Mouse (Mus musculus): Measurements from ENCODE around the gene Zfyve27. TPM values are rescaled to one million over a fixed set of nuclear protein-coding genes. Genes with fewer than 3 reads are reported as not detected.

Gene Zfyve27
- 10 to 100 TPM; 93.8 to 94.6 TPM for total RNA-seq (2021)
- long read RNA-seq, experiment 1, full-length matches to known transcripts = 39 of 74 reads
- long read RNA-seq, experiment 1, partial matches to known transcripts = 2 of 74 reads
- long read RNA-seq, experiment 1, other reads (novel, unspliced or antisense) = 33 of 74 reads
- long read RNA-seq, experiment 2, full-length matches to known transcripts = 36 of 71 reads
- long read RNA-seq, experiment 2, partial matches to known transcripts = 13 of 71 reads
- long read RNA-seq, experiment 2, other reads (novel, unspliced or antisense) = 22 of 71 reads

- no peak for DNase-seq (ENCODE audit: low spot score in 2 of 2)
- intact Hi-C loops (cut with DNase I) = no loop called here
Measured at GRCm38 (mm10) chr19:42163764-42164163, at the start of gene Zfyve27. Gene Zfyve27 (plus strand): TSS chr19:42163951.

GRCm38 (mm10) chr19:42115783-42116335 is 47.9 kb upstream of the Zfyve27 start:
- intact Hi-C loops (cut with DNase I) = no loop called here
- DNase-seq (ENCODE audit: low spot score in 2 of 2) = no peak

GRCm38 (mm10) chr19:42118142-42118541 is 45.6 kb upstream of the Zfyve27 start:
- DNase-seq (ENCODE audit: low spot score in 2 of 2) = no peak
- intact Hi-C loops (cut with DNase I) = no loop called here

- no peak for DNase-seq (ENCODE audit: low spot score in 2 of 2)
- intact Hi-C loops (cut with DNase I) = no loop called here
Measured at GRCm38 (mm10) chr19:42118596-42118995, 45.2 kb upstream of the Zfyve27 start.

GRCm38 (mm10) chr19:42120451-42120850 is 43.3 kb upstream of the Zfyve27 start:
- intact Hi-C loops (cut with DNase I) = no loop called here
- DNase-seq (ENCODE audit: low spot score in 2 of 2) = no peak

- intact Hi-C loops (cut with DNase I) = no loop called here
- no peak for DNase-seq (ENCODE audit: low spot score in 2 of 2)
Measured at GRCm38 (mm10) chr19:42124684-42125083, 39.1 kb upstream of the Zfyve27 start.

GRCm38 (mm10) chr19:42125501-42126218 is 38.1 kb upstream of the Zfyve27 start:
- intact Hi-C loops (cut with DNase I) = no loop called here
- DNase-seq (ENCODE audit: low spot score in 2 of 2) = no peak

GRCm38 (mm10) chr19:42126219-42126605 is 37.5 kb upstream of the Zfyve27 start:
- intact Hi-C loops (cut with DNase I) = no loop called here
- no peak for DNase-seq (ENCODE audit: low spot score in 2 of 2)

GRCm38 (mm10) chr19:42127024-42127423 is 36.7 kb upstream of the Zfyve27 start:
- no peak for DNase-seq (ENCODE audit: low spot score in 2 of 2)
- intact Hi-C loops (cut with DNase I) = no loop called here

GRCm38 (mm10) chr19:42128052-42128740 is 35.6 kb upstream of the Zfyve27 start:
- intact Hi-C loops (cut with DNase I) = loop anchor here (2.0 kb wide), 1 partner anchor 37 kb away; the partner anchor contains the start of gene Pi4k2a
- no peak for DNase-seq (ENCODE audit: low spot score in 2 of 2)

- peak; percentile 98 to 99 for DNase-seq (ENCODE audit: low spot score in 2 of 2)
- intact Hi-C loops (cut with DNase I) = loop anchor here (2.0 kb wide), 1 partner anchor 38 kb away; the partner anchor contains the start of gene Pi4k2a
Measured at GRCm38 (mm10) chr19:42128787-42129508, 34.8 kb upstream of the Zfyve27 start, which contains the start of gene Avpi1. Gene Avpi1 (minus strand): TSS chr19:42129059.

GRCm38 (mm10) chr19:42129509-42130293 is 34.0 kb upstream of the Zfyve27 start:
- intact Hi-C loops (cut with DNase I) = loop anchor here (2.0 kb wide), 1 partner anchor 39 kb away; the partner anchor contains the start of gene Pi4k2a
- DNase-seq (ENCODE audit: low spot score in 2 of 2) = peak in 1 of 2 experiments; percentile 52

GRCm38 (mm10) chr19:42130294-42130606 is 33.5 kb upstream of the Zfyve27 start:
- intact Hi-C loops (cut with DNase I) = no loop called here

GRCm38 (mm10) chr19:42131101-42131500 is 32.6 kb upstream of the Zfyve27 start:
- DNase-seq (ENCODE audit: low spot score in 2 of 2) = no peak
- intact Hi-C loops (cut with DNase I) = no loop called here

More at GRCm38 (mm10) chr19:42130294-42130606, 33.5 kb upstream of the Zfyve27 start:
- DNase-seq (ENCODE audit: low spot score in 2 of 2) = no peak

GRCm38 (mm10) chr19:42135070-42135469 is 28.7 kb upstream of the Zfyve27 start:
- no peak for DNase-seq (ENCODE audit: low spot score in 2 of 2)
- intact Hi-C loops (cut with DNase I) = no loop called here

- intact Hi-C loops (cut with DNase I) = no loop called here
- no peak for DNase-seq (ENCODE audit: low spot score in 2 of 2)
Measured at GRCm38 (mm10) chr19:42136126-42136525, 27.6 kb upstream of the Zfyve27 start.

- intact Hi-C loops (cut with DNase I) = no loop called here
- DNase-seq (ENCODE audit: low spot score in 2 of 2) = no peak
Measured at GRCm38 (mm10) chr19:42137167-42137672, 26.5 kb upstream of the Zfyve27 start.

GRCm38 (mm10) chr19:42138517-42139285 is 25.1 kb upstream of the Zfyve27 start:
- DNase-seq (ENCODE audit: low spot score in 2 of 2) = no peak
- intact Hi-C loops (cut with DNase I) = no loop called here

All from left cerebral cortex, postnatal 14 days (tissue).